Mouse (Mus musculus): ENCODE data around the gene Clcnkb. TPM values are rescaled to one million over a fixed set of nuclear protein-coding genes. Genes with fewer than 3 reads are reported as not detected.

The Clcnkb gene
- polyA plus RNA-seq, 1 experiment: not detected

- peak within 1 kb of the TSS; percentile 23 for H3K4me3 ChIP-seq (replicated peaks; ENCODE audit: extremely low read depth, low read depth, low read length)
- 2% methylated on average over 69 of the region's 71 CpGs for WGBS
- DNase-seq: peak; percentile 28
Observed at GRCm38 (mm10) chr4:141367997-141368791, 47.6 kb downstream of the Clcnkb start, which contains the start of gene Fam131c. Gene Fam131c, plus strand, starts transcription at chr4:141368220.

GRCm38 (mm10) chr4:141365876-141366275, 49.9 kb downstream of the Clcnkb start:
- Histone ChIP-seq H3K4me1 (ENCODE audit: control insufficient read depth, insufficient read depth, low read length) (no peaks in the 10 kb centered on the region), H3K4me3 (replicated peaks; ENCODE audit: extremely low read depth, low read depth, low read length) (no peak overlapping the region)
- 68% methylated on average over 7 of the region's 7 CpGs for WGBS
- no peak for DNase-seq
- no peak for TF ChIP-seq POLR2A (IDR thresholded peaks at IDR 0.05; ENCODE audit: borderline replicate concordance, extremely low read depth, low read depth, low read length)
- TF ChIP-seq CTCF (IDR thresholded peaks at IDR 0.05; ENCODE audit: insufficient read depth, low read length): no peak

More at GRCm38 (mm10) chr4:141367997-141368791, 47.6 kb downstream of the Clcnkb start, which contains the start of gene Fam131c:
- no peak for TF ChIP-seq CTCF (IDR thresholded peaks at IDR 0.05; ENCODE audit: insufficient read depth, low read length)
- TF ChIP-seq POLR2A (IDR thresholded peaks at IDR 0.05; ENCODE audit: borderline replicate concordance, extremely low read depth, low read depth, low read length): no peak
- H3K4me1 ChIP-seq (ENCODE audit: control insufficient read depth, insufficient read depth, low read length): no peaks in the 10 kb centered on the region

- Histone ChIP-seq H3K4me1 (ENCODE audit: control insufficient read depth, insufficient read depth, low read length) (no peaks in the 10 kb centered on the region), H3K4me3 (replicated peaks; ENCODE audit: extremely low read depth, low read depth, low read length) (no peak overlapping the region)
- TF ChIP-seq CTCF (IDR thresholded peaks at IDR 0.05; ENCODE audit: insufficient read depth, low read length) (no peak), POLR2A (IDR thresholded peaks at IDR 0.05; ENCODE audit: borderline replicate concordance, extremely low read depth, low read depth, low read length) (no peak)
- 63% methylated on average over 8 of the region's 8 CpGs for WGBS
- DNase-seq: no peak
Observed at GRCm38 (mm10) chr4:141365126-141365525, 50.7 kb downstream of the Clcnkb start.

GRCm38 (mm10) chr4:141362937-141363548, 52.8 kb downstream of the Clcnkb start:
- TF ChIP-seq CTCF (IDR thresholded peaks at IDR 0.05; ENCODE audit: insufficient read depth, low read length): peak; percentile 77
- no peak for TF ChIP-seq POLR2A (IDR thresholded peaks at IDR 0.05; ENCODE audit: borderline replicate concordance, extremely low read depth, low read depth, low read length)
- WGBS: 25% methylated on average over 11 of the region's 11 CpGs
- no peak overlapping the region for H3K4me3 ChIP-seq (replicated peaks; ENCODE audit: extremely low read depth, low read depth, low read length)
- no peaks in the 10 kb centered on the region for H3K4me1 ChIP-seq (ENCODE audit: control insufficient read depth, insufficient read depth, low read length)
- peak; percentile 87 for DNase-seq

- peak; percentile 38 for DNase-seq
- no peak for TF ChIP-seq POLR2A (IDR thresholded peaks at IDR 0.05; ENCODE audit: borderline replicate concordance, extremely low read depth, low read depth, low read length)
- TF ChIP-seq CTCF (IDR thresholded peaks at IDR 0.05; ENCODE audit: insufficient read depth, low read length): peak; percentile 45
- no peak overlapping the region for H3K4me3 ChIP-seq (replicated peaks; ENCODE audit: extremely low read depth, low read depth, low read length)
- H3K4me1 ChIP-seq (ENCODE audit: control insufficient read depth, insufficient read depth, low read length): no peaks in the 10 kb centered on the region
- 44% methylated on average over 7 of the region's 7 CpGs for WGBS
Observed at GRCm38 (mm10) chr4:141360846-141361245, 55.0 kb downstream of the Clcnkb start.

- DNase-seq: no peak
- 89% methylated on average over 6 of the region's 6 CpGs for WGBS
- Histone ChIP-seq H3K4me3 (replicated peaks; ENCODE audit: extremely low read depth, low read depth, low read length) (no peak overlapping the region), H3K4me1 (ENCODE audit: control insufficient read depth, insufficient read depth, low read length) (no peaks in the 10 kb centered on the region)
- TF ChIP-seq CTCF (IDR thresholded peaks at IDR 0.05; ENCODE audit: insufficient read depth, low read length): no peak
- TF ChIP-seq POLR2A (IDR thresholded peaks at IDR 0.05; ENCODE audit: borderline replicate concordance, extremely low read depth, low read depth, low read length): no peak
Observed at GRCm38 (mm10) chr4:141359222-141359621, 56.6 kb downstream of the Clcnkb start.

GRCm38 (mm10) chr4:141357811-141358210, 58.0 kb downstream of the Clcnkb start:
- Histone ChIP-seq H3K4me1 (ENCODE audit: control insufficient read depth, insufficient read depth, low read length) (peaks cover 3% of the 10 kb centered on the region), H3K4me3 (replicated peaks; ENCODE audit: extremely low read depth, low read depth, low read length) (no peak overlapping the region)
- no peak for TF ChIP-seq POLR2A (IDR thresholded peaks at IDR 0.05; ENCODE audit: borderline replicate concordance, extremely low read depth, low read depth, low read length)
- TF ChIP-seq CTCF (IDR thresholded peaks at IDR 0.05; ENCODE audit: insufficient read depth, low read length): no peak
- DNase-seq: no peak

Other genes starting within 250 kb of the Clcnkb start
- gene Rsg1, start 202.1 kb downstream of the Clcnkb start, polyA plus RNA-seq (2012; rRNA removed): 1.9 and 3.7 TPM in 2 replicates
- gene Arhgef19, start 176.5 kb downstream of the Clcnkb start, polyA plus RNA-seq (2012; rRNA removed): 11.5 and 15.3 TPM in 2 replicates
- 54.0 and 68.8 TPM in 2 replicates for gene Epha2, start 114.8 kb downstream of the Clcnkb start, polyA plus RNA-seq (2012; rRNA removed)
- 0.70 and 2.1 TPM in 2 replicates for gene Fam131c, start 47.8 kb downstream of the Clcnkb start, polyA plus RNA-seq (2012; rRNA removed)
- 1.4 TPM in 1 of 2 replicates, not detected in the other for gene Clcnka, start 17.3 kb downstream of the Clcnkb start, polyA plus RNA-seq (2012; rRNA removed)
- gene Hspb7, start 4.8 kb upstream of the Clcnkb start, polyA plus RNA-seq (2012; rRNA removed): 19.6 and 29.1 TPM in 2 replicates
- gene Srarp, start 20.1 kb upstream of the Clcnkb start, polyA plus RNA-seq (2012; rRNA removed): 0.18 TPM in 1 of 2 replicates, not detected in the other
- gene Zbtb17, start 28.6 kb upstream of the Clcnkb start, polyA plus RNA-seq (2012; rRNA removed): 30.9 and 38.6 TPM in 2 replicates
- 27.1 and 30.4 TPM in 2 replicates for gene Spen, start 122.6 kb upstream of the Clcnkb start, polyA plus RNA-seq (2012; rRNA removed)
- 36.2 and 45.7 TPM in 2 replicates for gene Fblim1, start 190.1 kb upstream of the Clcnkb start, polyA plus RNA-seq (2012; rRNA removed)
- 5.1 and 5.3 TPM in 2 replicates for gene Tmem82, start 202.6 kb upstream of the Clcnkb start, polyA plus RNA-seq (2012; rRNA removed)
- gene Slc25a34, start 207.8 kb upstream of the Clcnkb start, polyA plus RNA-seq (2012; rRNA removed): 2.3 and 3.9 TPM in 2 replicates
- 45.7 and 52.3 TPM in 2 replicates for gene Plekhm2, start 248.9 kb upstream of the Clcnkb start, polyA plus RNA-seq (2012; rRNA removed)

All from lung, adult 2 months (tissue).